Mouse (Mus musculus) CH12.LX (cell line): ENCODE data around the gene Rspry1. TPM values are rescaled to one million over a fixed set of nuclear protein-coding genes. Genes with fewer than 3 reads are reported as not detected.

Experiments
- DNase-seq: peaks from one replicate; pipeline ENCODE4 v3.0.0-alpha.2; 2013; ENCODE audit errors: extremely low read depth
- H3K27ac ChIP-seq: 2 replicates; pipeline ENCODE4 v1.5.1; 2012; ENCODE audit warnings: low read depth, mild to moderate bottlenecking, control low read depth, moderate library complexity; ENCODE audit not compliant: insufficient read depth
- H3K27me3 ChIP-seq: replicated peaks from 2 replicates; pipeline ENCODE3; 2012; ENCODE audit warnings: inconsistent platforms
- H3K36me3 ChIP-seq, 2 experiments: replicated peaks in 1 of 2; 2 replicates each; pipeline versions ENCODE3 to v1.6.1; 2012; ENCODE audit warnings: inconsistent platforms in 1 of 2, low read length in 1 of 2, mild to moderate bottlenecking in 1 of 2, mixed read lengths in 1 of 2, moderate library complexity in 1 of 2; ENCODE audit not compliant: control insufficient read depth in 1 of 2, insufficient read depth in 1 of 2
- H3K4me1 ChIP-seq, 2 experiments: 2 replicates each; pipeline ENCODE4 v1.6.1; 2012; ENCODE audit warnings: inconsistent platforms in 1 of 2, moderate library complexity in 1 of 2; ENCODE audit not compliant: insufficient read depth in 2 of 2, control insufficient read depth in 1 of 2
- H3K4me2 ChIP-seq: 2 replicates; pipeline ENCODE4 v1.6.1; 2012; ENCODE audit warnings: low read depth, mild to moderate bottlenecking, control low read depth; ENCODE audit not compliant: poor library complexity, insufficient read depth, severe bottlenecking
- H3K4me3 ChIP-seq, 3 experiments: fragments of 150-350 bp in 1 of 3; sonication (generic) in 1 of 3; replicated peaks in 1 of 3; 2 replicates each; pipeline versions ENCODE3 to v1.5.1; 2011 to 2012; ENCODE audit warnings: low read depth in 2 of 3, low read length in 2 of 3, mild to moderate bottlenecking in 2 of 3, moderate library complexity in 2 of 3, control low read depth in 1 of 3, improper control_type of control experiment in 1 of 3, inconsistent platforms in 1 of 3, mixed read lengths in 1 of 3; ENCODE audit not compliant: poor library complexity in 1 of 3
- H3K79me2 ChIP-seq: replicated peaks from 2 replicates; pipeline ENCODE4 v1.6.1; 2012; ENCODE audit warnings: mild to moderate bottlenecking, moderate library complexity; ENCODE audit not compliant: control insufficient read depth, poor library complexity, insufficient read depth, severe bottlenecking; ENCODE audit errors: extremely low read depth
- H3K9ac ChIP-seq: 2 replicates; pipeline ENCODE4 v1.6.1; 2012; ENCODE audit warnings: low read depth, mild to moderate bottlenecking, control low read depth, moderate library complexity; ENCODE audit not compliant: insufficient read depth
- H3K9me3 ChIP-seq: replicated peaks from 2 replicates; pipeline ENCODE3; 2012; ENCODE audit warnings: low read length, inconsistent platforms, mixed read lengths
- BHLHE40 ChIP-seq: IDR thresholded peaks from 2 replicates; pipeline ENCODE4 v1.6.1; 2011; ENCODE audit warnings: mild to moderate bottlenecking, low read depth, low read length, improper control_type of control experiment
- CHD1 ChIP-seq: IDR thresholded peaks from 2 replicates; pipeline ENCODE4 v1.6.1; 2012; ENCODE audit warnings: low read depth, low read length, improper control_type of control experiment, inconsistent platforms
- CHD2 ChIP-seq: IDR thresholded peaks from 2 replicates; pipeline ENCODE4 v1.6.1; 2011; ENCODE audit warnings: low read length, improper control_type of control experiment
- E2F4 ChIP-seq: IDR thresholded peaks from 2 replicates; pipeline ENCODE4 v1.6.1; 2011; ENCODE audit warnings: low read depth, low read length, improper control_type of control experiment; ENCODE audit not compliant: insufficient replicate concordance
- ELF1 ChIP-seq: IDR thresholded peaks from 2 replicates; pipeline ENCODE4 v1.6.1; 2014; ENCODE audit warnings: low read depth, mild to moderate bottlenecking, inconsistent platforms, low read length, improper control_type of control experiment
- EP300 ChIP-seq: IDR thresholded peaks from 2 replicates; pipeline ENCODE4 v1.6.1; 2011; ENCODE audit warnings: low read length, improper control_type of control experiment
- GABPA ChIP-seq: IDR thresholded peaks from 2 replicates; pipeline ENCODE4 v1.6.1; 2012; ENCODE audit warnings: low read depth, low read length, improper control_type of control experiment, inconsistent platforms; ENCODE audit not compliant: insufficient replicate concordance
- HCFC1 ChIP-seq: IDR thresholded peaks from 2 replicates; pipeline ENCODE4 v1.6.1; 2012; ENCODE audit warnings: low read depth, mild to moderate bottlenecking, inconsistent platforms, low read length, improper control_type of control experiment
- IRF4 ChIP-seq: IDR thresholded peaks from 2 replicates; pipeline ENCODE4 v1.6.1; 2014; ENCODE audit warnings: low read depth, mild to moderate bottlenecking, inconsistent platforms, low read length, improper control_type of control experiment
- JUND ChIP-seq: conservative IDR thresholded peaks from 2 replicates; pipeline ENCODE4 v1.6.1; 2011; ENCODE audit warnings: low read depth, low read length, improper control_type of control experiment
- KAT2A ChIP-seq: IDR thresholded peaks from 2 replicates; pipeline ENCODE4 v1.6.1; 2012; ENCODE audit warnings: low read length, improper control_type of control experiment, inconsistent platforms; ENCODE audit not compliant: insufficient replicate concordance
- MAX ChIP-seq: IDR thresholded peaks from 2 replicates; pipeline ENCODE4 v1.6.1; 2011; ENCODE audit warnings: low read length, improper control_type of control experiment
- MEF2A ChIP-seq: IDR thresholded peaks from 2 replicates; pipeline ENCODE4 v1.6.1; 2014; ENCODE audit warnings: low read depth, mild to moderate bottlenecking, inconsistent platforms, low read length, improper control_type of control experiment, borderline replicate concordance
- MYC ChIP-seq: IDR thresholded peaks from 2 replicates; pipeline ENCODE4 v1.6.1; 2011; ENCODE audit warnings: low read depth, mild to moderate bottlenecking, improper control_type of control experiment, low read length
- NELFE ChIP-seq: IDR thresholded peaks from 2 replicates; pipeline ENCODE4 v1.6.1; 2011; ENCODE audit warnings: low read depth, low read length, improper control_type of control experiment
- NRF1 ChIP-seq: IDR thresholded peaks from 2 replicates; pipeline ENCODE4 v1.6.1; 2014; ENCODE audit warnings: low read depth, mild to moderate bottlenecking, inconsistent platforms, low read length, improper control_type of control experiment, moderate library complexity
- POLR2AphosphoS2 ChIP-seq: IDR thresholded peaks from 2 replicates; pipeline ENCODE4 v1.6.1; 2011; ENCODE audit warnings: low read depth, low read length, improper control_type of control experiment
- RAD21 ChIP-seq: IDR thresholded peaks from 2 replicates; pipeline ENCODE4 v1.6.1; 2011; ENCODE audit warnings: low read depth, mild to moderate bottlenecking, low read length, improper control_type of control experiment, moderate library complexity
- RCOR1 ChIP-seq: conservative IDR thresholded peaks from 2 replicates; pipeline ENCODE4 v1.6.1; 2012; ENCODE audit warnings: low read depth, mild to moderate bottlenecking, inconsistent platforms, low read length, improper control_type of control experiment
- SIN3A ChIP-seq: IDR thresholded peaks from 2 replicates; pipeline ENCODE4 v1.6.1; 2012; ENCODE audit warnings: low read length, improper control_type of control experiment, inconsistent platforms
- TBP ChIP-seq: conservative IDR thresholded peaks from 2 replicates; pipeline ENCODE4 v1.6.1; 2011; ENCODE audit warnings: low read depth, low read length, improper control_type of control experiment
- TCF12 ChIP-seq: IDR thresholded peaks from 2 replicates; pipeline ENCODE4 v1.6.1; 2014; ENCODE audit warnings: low read depth, mild to moderate bottlenecking, inconsistent platforms, low read length, improper control_type of control experiment
- USF1 ChIP-seq: IDR thresholded peaks from 2 replicates; pipeline ENCODE4 v1.6.1; 2014; ENCODE audit warnings: low read depth, mild to moderate bottlenecking, inconsistent platforms, low read length, improper control_type of control experiment
- USF2 ChIP-seq: conservative IDR thresholded peaks from 2 replicates; pipeline ENCODE4 v1.6.1; 2011; ENCODE audit warnings: low read depth, low read length, improper control_type of control experiment
- ZC3H11A ChIP-seq: IDR thresholded peaks from 2 replicates; pipeline ENCODE4 v1.6.1; 2012; ENCODE audit warnings: low read depth, mild to moderate bottlenecking, inconsistent platforms, low read length, improper control_type of control experiment
- ZKSCAN1 ChIP-seq: IDR thresholded peaks from 2 replicates; pipeline ENCODE4 v1.6.1; 2012; ENCODE audit warnings: low read depth, inconsistent platforms, low read length, improper control_type of control experiment, borderline replicate concordance
- ZNF384 ChIP-seq: IDR thresholded peaks from 2 replicates; pipeline ENCODE4 v1.6.1; 2012; ENCODE audit warnings: low read depth, low read length, improper control_type of control experiment, inconsistent platforms
- dilution Hi-C: fragments of 300-500 bp; cut with MboI; formaldehyde crosslinking; loops from 2 replicates; pipeline ENCODE4 v1.14.3; 2020; ENCODE audit warnings: low sequenced_read_pairs; ENCODE audit not compliant: extremely low pct_unique_long_range_greater_than_20kb, extremely low pct_ligation_motif_present
- in situ Hi-C: fragments of 300-500 bp; cut with MboI; formaldehyde crosslinking; loops from 3 replicates; pipeline ENCODE4 v1.14.3; 2019; ENCODE audit warnings: low sequenced_read_pairs, low pct_ligation_motif_present, low pct_unique_long_range_greater_than_20kb, mixed read lengths
- polyA plus RNA-seq: library from polyadenylated mRNA; unstranded; fragments of >175 nt; gene quantifications from 2 replicates; pipeline ENCODE4 v1.2.1, GENCODE M21; 2012; ENCODE audit warnings: low read depth; ENCODE audit not compliant: insufficient read length
- total RNA-seq, 2 experiments: library from RNA; depleted of rRNA; stranded (reverse); fragments of 300-350 nt in 1 of 2; fragments of >200 nt in 1 of 2; gene quantifications; 2 replicates each; pipeline ENCODE4 v1.2.3; 2012 to 2014

The Rspry1 gene
- total and polyA plus RNA-seq, 3 experiments = 13.4 to 23.5 (median 18.0) TPM

DNA sequence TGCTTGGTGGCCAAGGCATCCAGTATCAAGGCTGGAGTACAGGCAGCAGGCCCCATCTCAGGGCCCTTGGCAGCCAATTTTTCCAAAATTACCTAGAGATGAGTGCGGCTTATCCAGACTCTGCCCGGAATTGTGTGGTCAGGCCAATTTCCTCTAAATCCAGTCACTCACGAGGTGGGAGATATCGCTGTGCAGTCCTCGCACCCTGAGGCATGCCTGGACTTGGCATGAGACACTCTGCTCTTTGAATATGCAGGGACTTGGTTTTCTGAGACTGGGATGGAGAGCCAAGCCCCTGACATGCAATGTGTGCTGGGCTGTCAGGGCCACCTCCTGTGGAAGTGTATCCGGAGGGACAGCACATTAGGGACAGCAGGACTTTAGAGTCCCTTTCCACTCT lies 35.7 kb upstream of the Rspry1 start:
- Histone ChIP-seq H3K9ac (no peak overlapping the region), H3K27ac (peak overlapping the region; percentile 24; the same call in 1 of the 2 replicates), H3K36me3 (peaks cover 18 to 45% of the 10 kb centered on the region in 2 experiments), H3K4me3 (no peak overlapping the region), H3K4me2 (no peak overlapping the region), H3K9me3 (no peaks in the 10 kb centered on the region), H3K27me3 (no peaks in the 10 kb centered on the region), H3K79me2 (peaks cover 20% of the 10 kb centered on the region), H3K4me1 (peaks cover 51 to 69% of the 10 kb centered on the region in 2 experiments)
- 0 out of 2 replicates have a peak, but pooled peaks have one; percentile 23 for TF ChIP-seq MYC
- no peak for TF ChIP-seq ZC3H11A
- no peak for TF ChIP-seq USF2
- TF ChIP-seq SIN3A = no peak
- peak; percentile 57 for TF ChIP-seq BHLHE40
- peak; percentile 53 for TF ChIP-seq MAX
- TF ChIP-seq RAD21 = no peak
- TF ChIP-seq HCFC1 = no peak
- peak; percentile 47; the same call in 1 of the 2 replicates for TF ChIP-seq TCF12
- no peak for TF ChIP-seq EP300
- no peak for TF ChIP-seq NRF1
- no peak for TF ChIP-seq CHD2
- no peak for TF ChIP-seq USF1
- no peak for TF ChIP-seq ELF1
- no peak for TF ChIP-seq TBP
- peak; percentile 56; the same call in 1 of the 2 replicates for TF ChIP-seq MEF2A
- TF ChIP-seq ZKSCAN1 = no peak
- no peak for TF ChIP-seq KAT2A
- TF ChIP-seq CHD1 = peak; percentile 95
- TF ChIP-seq IRF4 = peak; percentile 50; the same call in 1 of the 2 replicates
- dilution Hi-C loops = no loop called here
- DNase-seq = no peak
- in situ Hi-C loops = no loop called here

DNA sequence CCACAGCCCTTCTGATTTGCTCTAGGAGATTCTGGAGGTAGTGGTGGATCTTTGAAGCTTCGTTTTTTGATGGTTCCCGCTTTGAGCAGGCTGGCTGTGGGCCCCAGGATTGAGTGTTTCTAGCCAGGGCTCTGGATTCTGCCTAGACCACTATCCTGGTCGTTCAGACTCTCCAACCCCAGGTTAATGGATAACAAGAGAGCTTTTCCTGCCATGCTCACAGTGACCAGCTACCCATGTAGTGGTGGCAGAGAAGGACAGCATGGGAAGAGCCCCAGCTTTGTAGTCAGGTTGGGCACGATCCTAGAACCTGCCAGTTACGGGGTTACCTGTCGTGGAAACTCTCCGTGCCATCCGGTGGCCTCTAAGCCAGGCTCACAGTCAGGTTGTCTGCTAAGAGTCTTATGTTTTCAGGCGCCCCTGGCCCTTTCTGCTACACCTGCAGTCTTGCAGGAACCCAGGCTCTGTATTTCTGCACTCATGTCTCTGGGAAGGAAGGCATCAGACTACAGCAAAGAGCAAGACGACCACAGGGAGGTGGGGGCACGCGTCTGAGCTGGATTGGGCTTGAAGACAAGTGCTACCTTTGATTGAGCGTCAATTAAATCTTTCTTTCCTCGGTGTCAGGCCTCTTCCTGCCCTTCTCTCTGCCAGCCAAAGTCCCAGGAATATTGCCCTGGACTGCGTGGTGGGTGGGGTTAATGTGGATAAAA lies 35.1 kb upstream of the Rspry1 start:
- peaks cover 20 to 43% of the 10 kb centered on the region in 2 experiments for H3K36me3 ChIP-seq
- no peak overlapping the region for H3K4me2 ChIP-seq
- DNase-seq = no peak
- in situ Hi-C loops = no loop called here
- H3K27me3 ChIP-seq = no peaks in the 10 kb centered on the region
- peaks cover 54 to 75% of the 10 kb centered on the region in 2 experiments for H3K4me1 ChIP-seq
- TF ChIP-seq E2F4 (no peak), RCOR1 (no peak), BHLHE40 (no peak), IRF4 (no peak), ELF1 (no peak), CHD1 (no peak), CHD2 (no peak), NELFE (no peak), POLR2AphosphoS2 (no peak), GABPA (no peak), USF2 (no peak), ZNF384 (no peak), KAT2A (no peak), JUND (no peak), EP300 (no peak)
- dilution Hi-C loops = no loop called here
- H3K27ac ChIP-seq = peak overlapping the region; percentile 24; the same call in 1 of the 2 replicates
- H3K9ac ChIP-seq = no peak overlapping the region
- peaks cover 20% of the 10 kb centered on the region for H3K79me2 ChIP-seq
- no peaks in the 10 kb centered on the region for H3K9me3 ChIP-seq
- no peak overlapping the region for H3K4me3 ChIP-seq
